Mouse (Mus musculus) lung, adult 2 months (tissue): ENCODE data around the gene E2f2. TPM values are rescaled to one million over a fixed set of nuclear protein-coding genes. Genes with fewer than 3 reads are reported as not detected.

ENCODE experiments used
- DNase-seq: peaks from one replicate; pipeline ENCODE4 v3.0.0; 2022
- H3K4me1 ChIP-seq: fragments of 200-500 bp; 2 replicates; pipeline ENCODE4 v1.6.1; 2011; ENCODE audit warnings: low read length; ENCODE audit not compliant: control insufficient read depth, insufficient read depth
- H3K4me3 ChIP-seq: fragments of 200-500 bp; replicated peaks from 2 replicates; pipeline ENCODE3; 2011; ENCODE audit warnings: low read depth, mild to moderate bottlenecking, control low read depth, low read length; ENCODE audit errors: extremely low read depth
- CTCF ChIP-seq: fragments of 200-500 bp; IDR thresholded peaks from 2 replicates; pipeline ENCODE4 v1.5.1; 2011; ENCODE audit warnings: mild to moderate bottlenecking, low read length, control low read depth; ENCODE audit not compliant: insufficient read depth
- POLR2A ChIP-seq: fragments of 200-500 bp; IDR thresholded peaks from 2 replicates; pipeline ENCODE4 v1.6.1; 2011; ENCODE audit warnings: low read depth, mild to moderate bottlenecking, control low read depth, low read length, borderline replicate concordance; ENCODE audit errors: extremely low read depth
- WGBS: fragments of 180-500 bp; shearing (Covaris S2); methylation state at CpG from one replicate; pipeline ENCODE4 v1.1.7; 2018; 5-methylcytosine and 5-hydroxymethylcytosine counted together
- polyA plus RNA-seq: library from polyadenylated mRNA; depleted of rRNA; stranded (reverse); fragments of >200 nt; gene quantifications from 2 replicates; pipeline ENCODE4 v1.2.3, GENCODE M21; 2012; rRNA removed

The E2f2 gene
- polyA plus RNA-seq, 1 experiment = 11.2 TPM

- no peak for DNase-seq
- H3K4me3 ChIP-seq = no peak overlapping the region
- no peak for TF ChIP-seq CTCF
- no peak for TF ChIP-seq POLR2A
- H3K4me1 ChIP-seq = no peaks in the 10 kb centered on the region; the same call in 1 of the 2 replicates
- WGBS = 64% methylated on average over 7 of the region's 7 CpGs
Observed at GRCm38 (mm10) chr4:136227408-136227807, 55.2 kb downstream of the E2f2 start.

- 65% methylated on average over 5 of the region's 5 CpGs for WGBS
- TF ChIP-seq POLR2A (no peak), CTCF (no peak)
- no peak overlapping the region for H3K4me3 ChIP-seq
- no peaks in the 10 kb centered on the region; the same call in 1 of the 2 replicates for H3K4me1 ChIP-seq
- no peak for DNase-seq
Observed at GRCm38 (mm10) chr4:136228640-136229039, 56.4 kb downstream of the E2f2 start.

- H3K4me3 ChIP-seq = no peak overlapping the region
- H3K4me1 ChIP-seq = no peaks in the 10 kb centered on the region
- TF ChIP-seq POLR2A (no peak), CTCF (no peak)
- no peak for DNase-seq
- WGBS = 42% methylated on average over 13 of the region's 13 CpGs
Observed at GRCm38 (mm10) chr4:136238669-136239068, 66.5 kb downstream of the E2f2 start.

- 72% methylated on average over 9 of the region's 9 CpGs for WGBS
- Histone ChIP-seq H3K4me1 (no peaks in the 10 kb centered on the region), H3K4me3 (no peak overlapping the region)
- DNase-seq = no peak
- TF ChIP-seq CTCF (no peak), POLR2A (no peak)
Observed at GRCm38 (mm10) chr4:136239111-136239510, 66.9 kb downstream of the E2f2 start.

GRCm38 (mm10) chr4:136239622-136240021, 67.4 kb downstream of the E2f2 start:
- 17% methylated on average over 8 of the region's 8 CpGs for WGBS
- Histone ChIP-seq H3K4me3 (no peak overlapping the region), H3K4me1 (no peaks in the 10 kb centered on the region)
- TF ChIP-seq POLR2A (no peak), CTCF (peak; percentile 79)
- peak; percentile 80 for DNase-seq

- H3K4me3 ChIP-seq = no peak overlapping the region
- no peak for DNase-seq
- WGBS = 69% methylated on average over 14 of the region's 14 CpGs
- no peak for TF ChIP-seq CTCF
- TF ChIP-seq POLR2A = no peak
- no peaks in the 10 kb centered on the region for H3K4me1 ChIP-seq
Observed at GRCm38 (mm10) chr4:136240123-136240522, 67.9 kb downstream of the E2f2 start.

GRCm38 (mm10) chr4:136240955-136241354, 68.8 kb downstream of the E2f2 start:
- no peak overlapping the region for H3K4me3 ChIP-seq
- TF ChIP-seq CTCF = no peak
- no peak for TF ChIP-seq POLR2A
- H3K4me1 ChIP-seq = no peaks in the 10 kb centered on the region
- WGBS = 71% methylated on average over 8 of the region's 8 CpGs
- no peak for DNase-seq

- 42% methylated on average over 8 of the region's 8 CpGs for WGBS
- Histone ChIP-seq H3K4me1 (peaks cover 4% of the 10 kb centered on the region; the same call in 1 of the 2 replicates), H3K4me3 (no peak overlapping the region)
- peak; percentile 49 for TF ChIP-seq CTCF
- no peak for TF ChIP-seq POLR2A
- DNase-seq = peak; percentile 42
Observed at GRCm38 (mm10) chr4:136242065-136242703, 70.0 kb downstream of the E2f2 start.

- peaks cover 7% of the 10 kb centered on the region; the same call in 1 of the 2 replicates for H3K4me1 ChIP-seq
- TF ChIP-seq CTCF (no peak), POLR2A (no peak)
- 86% methylated on average over 7 of the region's 7 CpGs for WGBS
- H3K4me3 ChIP-seq = no peak overlapping the region
- DNase-seq = no peak
Observed at GRCm38 (mm10) chr4:136242728-136243127, 70.5 kb downstream of the E2f2 start.

- H3K4me1 ChIP-seq = peaks cover 13% of the 10 kb centered on the region
- TF ChIP-seq POLR2A (no peak), CTCF (no peak)
- no peak for DNase-seq
- no peak overlapping the region for H3K4me3 ChIP-seq
- 69% methylated on average over 7 of the region's 7 CpGs for WGBS
Observed at GRCm38 (mm10) chr4:136244208-136244607, 72.0 kb downstream of the E2f2 start.

Other genes with a start within 250 kb of the E2f2 start
- gene Hmgcl, start 225.9 kb upstream of the E2f2 start, polyA plus RNA-seq = 43.8 and 49.6 TPM in 2 replicates
- gene Gale, start 208.7 kb upstream of the E2f2 start, polyA plus RNA-seq = 19.5 and 25.0 TPM in 2 replicates
- gene Lypla2, start 199.8 kb upstream of the E2f2 start, polyA plus RNA-seq = 123 TPM in 2 replicates
- gene Pithd1, start 185.1 kb upstream of the E2f2 start, polyA plus RNA-seq = 33.5 and 48.0 TPM in 2 replicates
- gene Eloa, start 150.6 kb upstream of the E2f2 start, polyA plus RNA-seq = 8.5 and 11.7 TPM in 2 replicates
- gene Rpl11, start 119.0 kb upstream of the E2f2 start, polyA plus RNA-seq = 181 and 218 TPM in 2 replicates
- 390 and 505 TPM in 2 replicates for gene Id3, start 28.9 kb upstream of the E2f2 start, polyA plus RNA-seq
- 8.7 and 9.3 TPM in 2 replicates for gene Asap3, start 34.0 kb downstream of the E2f2 start, polyA plus RNA-seq
- gene Tcea3, start 75.3 kb downstream of the E2f2 start, polyA plus RNA-seq = 7.0 and 13.3 TPM in 2 replicates
- gene Zfp46, start 112.3 kb downstream of the E2f2 start, polyA plus RNA-seq = 20.4 and 33.4 TPM in 2 replicates
- 10.0 and 18.3 TPM in 2 replicates for gene Hnrnpr, start 138.5 kb downstream of the E2f2 start, polyA plus RNA-seq